ENCODE assay signal across 12 mouse cellular contexts in the genomic region with DNA sequence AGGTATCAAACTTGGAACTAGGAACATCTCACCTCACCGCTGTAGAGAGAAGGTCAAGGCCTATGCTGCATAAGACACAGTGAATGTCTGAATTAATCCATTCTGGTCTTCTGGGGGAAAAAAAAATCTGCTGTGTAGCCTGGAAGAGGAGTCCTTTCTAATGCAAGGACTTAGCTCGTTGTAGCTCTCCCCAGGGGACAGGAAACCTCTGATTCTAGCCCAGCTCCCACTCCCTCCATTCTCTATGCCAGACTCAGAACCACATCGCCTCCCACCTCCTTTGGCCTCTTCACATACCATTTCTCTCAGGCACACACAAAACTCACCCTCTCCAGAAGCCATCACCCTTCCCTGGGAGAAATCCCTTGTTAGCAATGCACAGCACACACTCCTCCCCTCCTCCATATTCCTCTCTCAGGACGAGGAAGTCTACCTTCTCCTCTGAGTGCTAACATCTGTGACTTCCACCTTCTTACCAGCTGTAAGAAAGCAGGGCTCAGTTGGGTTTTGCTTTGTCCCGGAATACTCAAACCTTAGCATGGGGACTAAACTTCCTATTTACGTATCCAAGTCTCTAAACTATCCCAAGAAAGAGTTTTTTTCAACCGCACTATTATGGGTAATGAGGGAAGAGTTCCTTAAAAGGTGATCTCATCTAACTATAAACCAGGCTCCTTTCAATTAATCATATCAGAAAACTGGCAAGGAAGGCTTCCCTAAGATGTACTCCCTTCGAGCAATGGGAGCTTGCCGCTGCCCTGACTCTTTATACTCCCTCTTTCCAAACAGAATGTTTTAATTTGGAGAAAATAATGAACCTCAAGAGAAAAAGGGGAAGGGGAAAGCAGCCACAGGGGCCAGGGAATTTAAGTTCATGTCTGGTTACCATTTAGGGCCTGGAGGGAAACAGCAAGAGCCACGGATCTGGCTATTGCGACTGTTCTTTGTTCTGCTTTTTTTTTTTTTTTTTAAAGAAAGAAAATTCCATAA.
DNase-seq lines count a peak whose midpoint lies in the region; ATAC-seq and TF ChIP-seq lines count a peak whose summit lies in the region.
"Had no signal": no experiment of that assay in that cellular context is flagged by ENCODE, and none has a peak within 500 bp of the region (broad histone marks: within the 10 kb centered on the region; RNA-seq: fewer than 3 reads in every experiment).

No protein-coding gene starts in this region.

- no peaks in the 10 kb centered on the region for H3K27me3 ChIP-seq in heart, embryonic 12.5 days (replicated peaks)
- H3K27me3 ChIP-seq in heart, adult 2 months (ENCODE audit: control insufficient read depth, insufficient read depth, low read length) = no peaks in the 10 kb centered on the region
- H3K27me3 ChIP-seq in limb, embryonic 10.5 days (ENCODE audit: low read depth, poor library complexity, severe bottlenecking) = no peaks in the 10 kb centered on the region
- H3K27me3 ChIP-seq in midbrain, embryonic 10.5 days (ENCODE audit: low read depth, poor library complexity, severe bottlenecking) = no peaks in the 10 kb centered on the region

- no peak overlapping the region for H3K4me3 ChIP-seq in heart, embryonic 12.5 days
- H3K4me3 ChIP-seq in heart, adult 2 months = no peak overlapping the region
- no peak overlapping the region for H3K4me3 ChIP-seq in brown adipose tissue, adult 24 weeks (ENCODE audit: insufficient read depth, low read depth, low read length)
- H3K4me3 ChIP-seq in limb, embryonic 10.5 days = no peak overlapping the region
- no peak overlapping the region for H3K4me3 ChIP-seq in midbrain, embryonic 10.5 days

- H3K4me2 ChIP-seq in heart, embryonic 12.5 days = no peak overlapping the region

- H3K9me3 ChIP-seq in heart, embryonic 12.5 days (replicated peaks) = no peaks in the 10 kb centered on the region; the same call in 1 of the 2 replicates
- H3K9me3 ChIP-seq in limb, embryonic 10.5 days (replicated peaks) = no peaks in the 10 kb centered on the region
- peaks cover 5% of the 10 kb centered on the region; the same call in 1 of the 2 replicates for H3K9me3 ChIP-seq in midbrain, embryonic 10.5 days (replicated peaks)

- no peaks in the 10 kb centered on the region for H3K36me3 ChIP-seq in heart, embryonic 12.5 days
- no peaks in the 10 kb centered on the region for H3K36me3 ChIP-seq in heart, adult 2 months (ENCODE audit: control insufficient read depth, insufficient read depth, low read length)
- no peaks in the 10 kb centered on the region for H3K36me3 ChIP-seq in limb, embryonic 10.5 days
- H3K36me3 ChIP-seq in midbrain, embryonic 10.5 days = no peaks in the 10 kb centered on the region

- 63% methylated on average over 11 of the region's 11 CpGs for WGBS in heart, embryonic 12.5 days
- 69% methylated on average over 11 of the region's 11 CpGs for WGBS in heart, adult 2 months
- 46% methylated on average over 11 of the region's 11 CpGs for WGBS in limb, embryonic 10.5 days
- WGBS in midbrain, embryonic 10.5 days = 72% methylated on average over 11 of the region's 11 CpGs

- no peak overlapping the region for H3K9ac ChIP-seq in heart, embryonic 12.5 days
- no peak overlapping the region for H3K9ac ChIP-seq in heart, adult 2 months (ENCODE audit: low read depth, low read length)

- H3K79me2 ChIP-seq in heart, adult 2 months (replicated peaks; ENCODE audit: control insufficient read depth, insufficient read depth, low read length) = no peaks in the 10 kb centered on the region

- DNase-seq in heart, adult 2 months = no peak
- DNase-seq in 3T3-L1 (ENCODE audit: low read depth, low spot score) = peak; percentile 21
- no peak for DNase-seq in limb, embryonic 10.5 days (ENCODE audit: low spot score)
- DNase-seq in midbrain, embryonic 10.5 days (ENCODE audit: low spot score) = no peak
- DNase-seq in yolk sac, embryonic 10.5 days (ENCODE audit: low spot score) = no peak
- DNase-seq in adrenal gland, adult 2 months = no peak
- DNase-seq: adrenal gland, postnatal 25 days; cerebellum, adult 11-12 months; kidney, adult 18-20 months; thymus, postnatal 4 days had no signal

- TF ChIP-seq EP300 in heart, adult 2 months (IDR thresholded peaks at IDR 0.05; ENCODE audit: insufficient read depth, low read depth, low read length) = no peak

- no peak for TF ChIP-seq CTCF in heart, adult 2 months (IDR thresholded peaks at IDR 0.05)

- intact Hi-C loops in heart, adult 2 months (cut with DNase I) = no loop called here

- TF ChIP-seq POLR2A in heart, adult 2 months (IDR thresholded peaks at IDR 0.05; ENCODE audit: insufficient read depth, low read depth, low read length) = no peak

- H3K27ac ChIP-seq in heart, embryonic 12.5 days (ENCODE audit: poor library complexity, severe bottlenecking) = peak overlapping the region; percentile 22
- no peak overlapping the region for H3K27ac ChIP-seq in heart, adult 2 months
- H3K27ac ChIP-seq in brown adipose tissue, adult 24 weeks (replicated peaks; ENCODE audit: low read depth, low read length) = peak overlapping the region; percentile 23; the same call in 1 of the 2 replicates
- peak overlapping the region; percentile 91 for H3K27ac ChIP-seq in limb, embryonic 10.5 days
- H3K27ac ChIP-seq in midbrain, embryonic 10.5 days (replicated peaks) = no peak overlapping the region

- ATAC-seq in heart, embryonic 12.5 days (ENCODE audit: insufficient number of reproducible peaks, low FRiP score) = no peak

- H3K4me1 ChIP-seq in heart, embryonic 12.5 days (replicated peaks) = peaks cover 6% of the 10 kb centered on the region; the same call in 1 of the 2 replicates
- no peaks in the 10 kb centered on the region for H3K4me1 ChIP-seq in heart, adult 2 months (ENCODE audit: control insufficient read depth, insufficient read depth, low read length)
- no peaks in the 10 kb centered on the region for H3K4me1 ChIP-seq in brown adipose tissue, adult 24 weeks (ENCODE audit: control insufficient read depth, insufficient read depth, insufficient read length, low read length)
- peaks cover 44% of the 10 kb centered on the region for H3K4me1 ChIP-seq in limb, embryonic 10.5 days
- peaks cover 3% of the 10 kb centered on the region; the same call in 1 of the 2 replicates for H3K4me1 ChIP-seq in midbrain, embryonic 10.5 days

Comparison
In these comparisons a context has a peak if more than half of its experiments do, and no peak if none do; other contexts are left out.
1. H3K27ac ChIP-seq: peak in heart, embryonic 12.5 days (single experiment), brown adipose tissue, adult 24 weeks (single experiment) and limb, embryonic 10.5 days (single experiment); none in heart, adult 2 months (single experiment) and midbrain, embryonic 10.5 days (single experiment).